Mouse (Mus musculus) ES-Bruce4 (cell line): ENCODE data around the gene Itln1. TPM values are rescaled to one million over a fixed set of nuclear protein-coding genes. Genes with fewer than 3 reads are reported as not detected.

Experiments used
- H3K27ac ChIP-seq: 2 replicates; pipeline ENCODE4 v1.5.1; 2012; ENCODE audit warnings: low read length, inconsistent platforms; ENCODE audit not compliant: insufficient read depth
- H3K27me3 ChIP-seq: 2 replicates; pipeline ENCODE4 v1.6.1; 2012; ENCODE audit warnings: mild to moderate bottlenecking, low read length, inconsistent platforms; ENCODE audit not compliant: control insufficient read depth, poor library complexity, insufficient read depth, severe bottlenecking
- H3K36me3 ChIP-seq: 2 replicates; pipeline ENCODE4 v1.6.1; 2012; ENCODE audit warnings: inconsistent platforms, mild to moderate bottlenecking, low read length, moderate library complexity; ENCODE audit not compliant: control insufficient read depth, poor library complexity, insufficient read depth, severe bottlenecking
- H3K4me1 ChIP-seq: one replicate; pipeline ENCODE4 v1.8.1; 2011; ENCODE audit warnings: low read length; ENCODE audit not compliant: control insufficient read depth, insufficient read depth
- H3K4me3 ChIP-seq: 2 replicates; pipeline ENCODE4 v1.5.1; 2011; ENCODE audit warnings: low read depth, mild to moderate bottlenecking, low read length
- H3K9ac ChIP-seq: 2 replicates; pipeline ENCODE4 v1.6.1; 2012; ENCODE audit warnings: low read depth, mild to moderate bottlenecking, inconsistent platforms; ENCODE audit not compliant: poor library complexity, severe bottlenecking
- H3K9me3 ChIP-seq: replicated peaks from 2 replicates; pipeline ENCODE4 v1.6.1; 2012; ENCODE audit warnings: mild to moderate bottlenecking, low read length, inconsistent platforms; ENCODE audit not compliant: control insufficient read depth, poor library complexity, insufficient read depth, severe bottlenecking
- CTCF ChIP-seq: IDR thresholded peaks from one replicate; pipeline ENCODE4 v1.8.1; 2011; ENCODE audit warnings: low read depth, low read length
- EP300 ChIP-seq: IDR thresholded peaks from 2 replicates; pipeline ENCODE4 v1.6.1; 2011; ENCODE audit warnings: low read depth, low read length; ENCODE audit not compliant: insufficient read depth
- POLR2A ChIP-seq: IDR thresholded peaks from one replicate; pipeline ENCODE4 v1.8.1; 2011; ENCODE audit warnings: low read length; ENCODE audit not compliant: insufficient read depth
- polyA plus RNA-seq: library from polyadenylated mRNA; stranded (reverse); fragments of >200 nt; gene quantifications from 2 replicates; pipeline ENCODE4 v1.2.4, GENCODE M21; 2011; ENCODE audit warnings: low read depth; ENCODE audit not compliant: missing spikeins, insufficient read depth, insufficient read length

The Itln1 gene
- polyA plus RNA-seq, 1 experiment = not detected

GRCm38 (mm10) chr1:171534557-171534956 is 537 bp downstream of the Itln1 start:
- no peaks in the 10 kb centered on the region for H3K36me3 ChIP-seq
- no peak for TF ChIP-seq POLR2A
- TF ChIP-seq EP300 = no peak
- TF ChIP-seq CTCF = no peak
- H3K27me3 ChIP-seq = no peaks in the 10 kb centered on the region
- peaks cover 3% of the 10 kb centered on the region; the same call in 1 of the 2 replicates for H3K9me3 ChIP-seq
- no peaks in the 10 kb centered on the region for H3K4me1 ChIP-seq
- no peak overlapping the region for H3K27ac ChIP-seq
- H3K4me3 ChIP-seq = no peak overlapping the region
- H3K9ac ChIP-seq = no peak overlapping the region

- Histone ChIP-seq H3K9ac (no peak overlapping the region), H3K27ac (no peak overlapping the region), H3K27me3 (no peaks in the 10 kb centered on the region), H3K9me3 (peaks cover 4% of the 10 kb centered on the region; the same call in 1 of the 2 replicates), H3K36me3 (no peaks in the 10 kb centered on the region), H3K4me1 (no peaks in the 10 kb centered on the region), H3K4me3 (no peak overlapping the region)
- no peak for TF ChIP-seq EP300
- TF ChIP-seq POLR2A = no peak
- peak; percentile 50 for TF ChIP-seq CTCF
These were observed 2.3 kb downstream of the Itln1 start for GRCm38 (mm10) chr1:171532830-171533229.

GRCm38 (mm10) chr1:171531367-171531766 is 3.7 kb downstream of the Itln1 start:
- TF ChIP-seq POLR2A = no peak
- no peak for TF ChIP-seq EP300
- no peak for TF ChIP-seq CTCF
- Histone ChIP-seq H3K4me1 (no peaks in the 10 kb centered on the region), H3K9me3 (peaks cover 4% of the 10 kb centered on the region; the same call in 1 of the 2 replicates), H3K36me3 (no peaks in the 10 kb centered on the region), H3K27me3 (no peaks in the 10 kb centered on the region), H3K4me3 (no peak overlapping the region), H3K27ac (no peak overlapping the region), H3K9ac (no peak overlapping the region)

GRCm38 (mm10) chr1:171515557-171515956 is 19.5 kb downstream of the Itln1 start:
- H3K4me1 ChIP-seq = no peaks in the 10 kb centered on the region
- TF ChIP-seq EP300 (no peak), POLR2A (no peak), CTCF (no peak)
- no peaks in the 10 kb centered on the region for H3K27me3 ChIP-seq
- H3K9ac ChIP-seq = no peak overlapping the region
- 0 out of 2 replicates have a peak, but pooled peaks cover 3% of the 10 kb centered on the region for H3K9me3 ChIP-seq
- H3K36me3 ChIP-seq = no peaks in the 10 kb centered on the region
- no peak overlapping the region for H3K27ac ChIP-seq
- H3K4me3 ChIP-seq = no peak overlapping the region

GRCm38 (mm10) chr1:171515039-171515438 is 20.1 kb downstream of the Itln1 start:
- no peak overlapping the region for H3K27ac ChIP-seq
- TF ChIP-seq EP300 = no peak
- no peak for TF ChIP-seq POLR2A
- peak; percentile 52 for TF ChIP-seq CTCF
- 0 out of 2 replicates have a peak, but pooled peaks cover 3% of the 10 kb centered on the region for H3K9me3 ChIP-seq
- H3K36me3 ChIP-seq = no peaks in the 10 kb centered on the region
- H3K4me3 ChIP-seq = no peak overlapping the region
- no peak overlapping the region for H3K9ac ChIP-seq
- no peaks in the 10 kb centered on the region for H3K27me3 ChIP-seq
- H3K4me1 ChIP-seq = no peaks in the 10 kb centered on the region

- Histone ChIP-seq H3K27ac (no peak overlapping the region), H3K9ac (no peak overlapping the region), H3K4me1 (no peaks in the 10 kb centered on the region), H3K36me3 (no peaks in the 10 kb centered on the region), H3K9me3 (0 out of 2 replicates have a peak, but pooled peaks cover 3% of the 10 kb centered on the region), H3K27me3 (no peaks in the 10 kb centered on the region), H3K4me3 (no peak overlapping the region)
- TF ChIP-seq EP300 (no peak), CTCF (no peak), POLR2A (no peak)
These were observed 21.3 kb downstream of the Itln1 start for GRCm38 (mm10) chr1:171513760-171514159.
